Mouse (Mus musculus): ENCODE measurements around the gene Dnah2. TPM values are rescaled to one million over a fixed set of nuclear protein-coding genes. Genes with fewer than 3 reads are reported as not detected.
A peak's percentile ranks its signal among the peaks of the same experiment; 100 is the strongest.

Dnah2 gene
- total RNA-seq, 1 experiment = 0.98 TPM

- no peak overlapping the region for H3K27ac ChIP-seq (ENCODE audit: insufficient read depth, low read depth, low read length, poor library complexity, severe bottlenecking)
- peak overlapping the region in 1 of 2 experiments; percentile 30; a peak in 1 of 4 replicates for H3K4me3 ChIP-seq (ENCODE audit: insufficient read depth in 1 of 2, low read depth in 1 of 2, low read length in 2 of 2, poor library complexity in 1 of 2, severe bottlenecking in 1 of 2)
- in situ Hi-C loops (cut with MboI; ENCODE audit: low sequenced_read_pairs in 2 of 2, unreplicated experiment in 2 of 2) = no loop called here
- DNase-seq (ENCODE audit: low read depth, low spot score) = no peak
- H3K9me3 ChIP-seq (ENCODE audit: control insufficient read depth, insufficient read depth, low read depth, low read length) = no peaks in the 10 kb centered on the region
- peaks cover 0 to 3% of the 10 kb centered on the region in 2 experiments; a peak in 2 of 4 replicates for H3K4me1 ChIP-seq (ENCODE audit: control insufficient read depth in 2 of 2, insufficient read depth in 2 of 2, low read length in 2 of 2, poor library complexity in 1 of 2)
- no peaks in the 10 kb centered on the region for H3K36me3 ChIP-seq (ENCODE audit: control insufficient read depth, insufficient read depth, low read length, poor library complexity, severe bottlenecking)
- TF ChIP-seq MAFK (IDR thresholded peaks at IDR 0.05; ENCODE audit: insufficient read depth, low read depth, low read length) = no peak
- no peak for TF ChIP-seq CHD2 (IDR thresholded peaks at IDR 0.05; ENCODE audit: low read depth, low read length)
- TF ChIP-seq ZC3H11A (IDR thresholded peaks at IDR 0.05; ENCODE audit: borderline replicate concordance, low read depth, low read length) = peak; percentile 57
- peak; percentile 99 for TF ChIP-seq ZNF384 (IDR thresholded peaks at IDR 0.05; ENCODE audit: low read depth, low read length)
- TF ChIP-seq HCFC1 (IDR thresholded peaks at IDR 0.05; ENCODE audit: borderline replicate concordance, insufficient read depth, low read length) = no peak
- no peak overlapping the region for H3K9ac ChIP-seq (ENCODE audit: insufficient read depth, low read depth, low read length, poor library complexity, severe bottlenecking)
These were observed 158.4 kb downstream of the Dnah2 start for GRCm38 (mm10) chr11:69390400-69391034.

GRCm38 (mm10) chr11:69389531-69390399 lies 159.1 kb downstream of the Dnah2 start:
- H3K4me1 ChIP-seq (ENCODE audit: control insufficient read depth in 2 of 2, insufficient read depth in 2 of 2, low read length in 2 of 2, poor library complexity in 1 of 2) = peaks cover 0 to 3% of the 10 kb centered on the region in 2 experiments; a peak in 2 of 4 replicates
- DNase-seq (ENCODE audit: low read depth, low spot score) = no peak
- in situ Hi-C loops (cut with MboI; ENCODE audit: low sequenced_read_pairs in 2 of 2, unreplicated experiment in 2 of 2) = loop anchor here in 1 of 2 experiments (10.0 kb wide), 1 partner anchor 125 kb away; no protein-coding TSS in a partner anchor
- TF ChIP-seq ZC3H11A (IDR thresholded peaks at IDR 0.05; ENCODE audit: borderline replicate concordance, low read depth, low read length) (no peak), ZNF384 (IDR thresholded peaks at IDR 0.05; ENCODE audit: low read depth, low read length) (no peak), MAFK (IDR thresholded peaks at IDR 0.05; ENCODE audit: insufficient read depth, low read depth, low read length) (no peak)
- H3K27ac ChIP-seq (ENCODE audit: insufficient read depth, low read depth, low read length, poor library complexity, severe bottlenecking) = no peak overlapping the region
- no peaks in the 10 kb centered on the region for H3K9me3 ChIP-seq (ENCODE audit: control insufficient read depth, insufficient read depth, low read depth, low read length)
- H3K36me3 ChIP-seq (ENCODE audit: control insufficient read depth, insufficient read depth, low read length, poor library complexity, severe bottlenecking) = no peaks in the 10 kb centered on the region
- no peak overlapping the region for H3K9ac ChIP-seq (ENCODE audit: insufficient read depth, low read depth, low read length, poor library complexity, severe bottlenecking)
- H3K4me3 ChIP-seq (ENCODE audit: insufficient read depth in 1 of 2, low read depth in 1 of 2, low read length in 2 of 2, poor library complexity in 1 of 2, severe bottlenecking in 1 of 2) = peak overlapping the region in 1 of 2 experiments; percentile 30; a peak in 1 of 4 replicates

DNA sequence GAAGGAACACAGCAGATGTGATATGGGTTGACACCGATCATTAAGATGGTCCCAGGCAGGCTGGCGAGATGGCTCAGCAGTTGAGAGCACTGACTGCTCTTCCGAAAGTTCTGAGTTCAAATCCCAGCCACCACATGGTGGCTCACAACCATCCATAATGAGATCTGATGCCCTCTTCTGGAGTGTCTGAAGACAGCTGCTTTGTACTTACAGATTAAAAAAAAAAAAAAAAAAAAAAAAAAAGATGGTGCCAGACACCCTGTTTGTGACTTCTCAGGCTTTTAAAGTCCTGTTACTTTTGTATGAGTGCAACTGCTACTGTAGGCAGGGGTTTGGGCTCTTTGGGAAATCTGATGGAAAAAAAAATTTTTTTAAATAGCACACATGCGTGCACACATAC lies 160.2 kb downstream of the Dnah2 start:
- H3K27ac ChIP-seq (ENCODE audit: insufficient read depth, low read depth, low read length, poor library complexity, severe bottlenecking) = no peak overlapping the region
- H3K9me3 ChIP-seq (ENCODE audit: control insufficient read depth, insufficient read depth, low read depth, low read length) = no peaks in the 10 kb centered on the region
- in situ Hi-C loops (cut with MboI; ENCODE audit: low sequenced_read_pairs in 2 of 2, unreplicated experiment in 2 of 2) = loop anchor here in 1 of 2 experiments (10.0 kb wide), 1 partner anchor 124 kb away; no protein-coding TSS in a partner anchor
- H3K9ac ChIP-seq (ENCODE audit: insufficient read depth, low read depth, low read length, poor library complexity, severe bottlenecking) = no peak overlapping the region
- DNase-seq (ENCODE audit: low read depth, low spot score) = no peak
- H3K4me3 ChIP-seq (ENCODE audit: insufficient read depth in 1 of 2, low read depth in 1 of 2, low read length in 2 of 2, poor library complexity in 1 of 2, severe bottlenecking in 1 of 2) = no peak overlapping the region
- H3K4me1 ChIP-seq (ENCODE audit: control insufficient read depth in 2 of 2, insufficient read depth in 2 of 2, low read length in 2 of 2, poor library complexity in 1 of 2) = peaks cover 0 to 3% of the 10 kb centered on the region in 2 experiments; a peak in 2 of 4 replicates
- TF ChIP-seq MAFK (IDR thresholded peaks at IDR 0.05; ENCODE audit: insufficient read depth, low read depth, low read length) (no peak), ZC3H11A (IDR thresholded peaks at IDR 0.05; ENCODE audit: borderline replicate concordance, low read depth, low read length) (no peak), ZNF384 (IDR thresholded peaks at IDR 0.05; ENCODE audit: low read depth, low read length) (peak; percentile 67; the same call in 1 of the 2 replicates)
- no peaks in the 10 kb centered on the region for H3K36me3 ChIP-seq (ENCODE audit: control insufficient read depth, insufficient read depth, low read length, poor library complexity, severe bottlenecking)

DNA sequence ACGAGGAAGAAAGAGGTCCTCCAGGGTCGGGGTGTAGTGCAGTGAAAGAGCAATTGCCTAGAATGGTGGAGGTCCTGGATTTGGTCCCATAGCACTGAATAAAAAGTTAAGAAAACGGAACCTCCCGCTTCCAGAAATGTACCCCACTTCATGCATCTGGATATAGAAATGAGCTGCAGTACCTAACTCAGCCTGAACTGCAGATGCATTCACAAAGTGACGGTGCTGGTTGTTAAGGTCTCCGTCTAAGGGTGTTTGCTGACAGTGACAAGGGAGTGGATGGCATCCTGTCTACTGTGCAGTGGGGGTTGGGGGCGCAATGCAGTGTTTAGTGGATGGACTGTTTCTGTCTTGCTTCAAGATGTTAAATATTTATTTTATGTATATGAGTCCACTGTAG lies 162.2 kb downstream of the Dnah2 start:
- Histone ChIP-seq H3K4me3 (ENCODE audit: insufficient read depth in 1 of 2, low read depth in 1 of 2, low read length in 2 of 2, poor library complexity in 1 of 2, severe bottlenecking in 1 of 2) (no peak overlapping the region), H3K27ac (ENCODE audit: insufficient read depth, low read depth, low read length, poor library complexity, severe bottlenecking) (no peak overlapping the region), H3K9me3 (ENCODE audit: control insufficient read depth, insufficient read depth, low read depth, low read length) (no peaks in the 10 kb centered on the region), H3K9ac (ENCODE audit: insufficient read depth, low read depth, low read length, poor library complexity, severe bottlenecking) (no peak overlapping the region), H3K4me1 (ENCODE audit: control insufficient read depth in 2 of 2, insufficient read depth in 2 of 2, low read length in 2 of 2, poor library complexity in 1 of 2) (peaks cover 0 to 3% of the 10 kb centered on the region in 2 experiments; a peak in 2 of 4 replicates), H3K36me3 (ENCODE audit: control insufficient read depth, insufficient read depth, low read length, poor library complexity, severe bottlenecking) (no peaks in the 10 kb centered on the region)
- no peak for DNase-seq (ENCODE audit: low read depth, low spot score)
- in situ Hi-C loops (cut with MboI; ENCODE audit: low sequenced_read_pairs in 2 of 2, unreplicated experiment in 2 of 2) = loop anchor here in 1 of 2 experiments (10.0 kb wide), 1 partner anchor 122 kb away; no protein-coding TSS in a partner anchor
- no peak for TF ChIP-seq CHD2 (IDR thresholded peaks at IDR 0.05; ENCODE audit: low read depth, low read length)
- TF ChIP-seq ZC3H11A (IDR thresholded peaks at IDR 0.05; ENCODE audit: borderline replicate concordance, low read depth, low read length) = no peak
- no peak for TF ChIP-seq ZNF384 (IDR thresholded peaks at IDR 0.05; ENCODE audit: low read depth, low read length)
- TF ChIP-seq MAFK (IDR thresholded peaks at IDR 0.05; ENCODE audit: insufficient read depth, low read depth, low read length) = no peak
- TF ChIP-seq HCFC1 (IDR thresholded peaks at IDR 0.05; ENCODE audit: borderline replicate concordance, insufficient read depth, low read length) = no peak
